Mouse (Mus musculus) heart, postnatal 0 days (tissue): ENCODE measurements around the gene Ttc8.

Experiments used
- CTCF ChIP-seq: IDR thresholded peaks from 2 replicates; pipeline ENCODE4 v1.5.1; 2016; ENCODE audit warnings: antibody characterized with exemption, control low read depth, low read depth
- EP300 ChIP-seq: IDR thresholded peaks from 2 replicates; pipeline ENCODE4 v1.6.1; 2016; ENCODE audit warnings: antibody characterized with exemption, low read depth

DNA sequence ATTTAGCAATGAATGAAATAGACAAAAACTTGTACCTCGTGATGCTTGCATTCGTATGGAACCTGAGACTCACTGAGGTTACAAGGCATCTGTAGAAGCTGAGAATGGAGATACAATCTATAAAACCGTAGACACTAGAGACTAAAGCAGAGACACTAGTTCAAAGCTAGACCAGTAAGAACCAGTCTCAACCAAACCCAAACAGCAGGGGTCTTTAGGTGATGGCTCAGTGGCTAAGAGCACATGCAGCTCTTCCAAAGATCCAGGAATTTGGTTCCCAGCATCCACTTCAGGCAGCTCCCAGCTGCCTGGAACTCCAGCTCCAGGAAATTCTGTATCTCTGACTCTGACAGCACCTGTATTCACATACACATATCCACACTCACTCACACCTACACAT, 60.7 kb downstream of the Ttc8 start:
- TF ChIP-seq CTCF, result no peak
- no peak for TF ChIP-seq EP300
